Mouse (Mus musculus): ENCODE data around the gene Foxo6. TPM values are rescaled to one million over a fixed set of nuclear protein-coding genes. Genes with fewer than 3 reads are reported as not detected.

The Foxo6 gene
- polyA plus RNA-seq (2014; fragmentation: Nextera tagmentation; extraction: Ambion mirVana) = 0.06 and 0.14 TPM in 2 replicates

GRCm38 (mm10) chr4:120287290-120288111 lies at the start of gene Foxo6:
Gene Foxo6 (minus strand): TSS chr4:120287349.
- peaks cover 56% of the 10 kb centered on the region for H3K27me3 ChIP-seq (replicated peaks; ENCODE audit: control insufficient read depth, insufficient read depth, low read length)
- no peaks in the 10 kb centered on the region for H3K36me3 ChIP-seq (ENCODE audit: control insufficient read depth, insufficient read depth, low read length)
- DNase-seq (ENCODE audit: low spot score) = peak; percentile 95
- peak within 1 kb of the TSS; percentile 97 for H3K4me2 ChIP-seq
- H3K9me3 ChIP-seq (ENCODE audit: control insufficient read depth, low read length) = no peaks in the 10 kb centered on the region
- peaks cover 8% of the 10 kb centered on the region; the same call in 1 of the 2 replicates for H3K4me1 ChIP-seq (replicated peaks; ENCODE audit: control insufficient read depth, insufficient read depth, low read length)
- under 1% methylated on average over 73 of the region's 99 CpGs for WGBS
- H3K9ac ChIP-seq (ENCODE audit: low read depth, low read length) = peak within 1 kb of the TSS; percentile 51
- H3K27ac ChIP-seq (ENCODE audit: low read depth, low read length) = no peak within 1 kb of the TSS
- peak; percentile 90 for ATAC-seq (replicated peaks; ENCODE audit: low FRiP score)
- peak within 1 kb of the TSS; percentile 61 for H3K4me3 ChIP-seq (ENCODE audit: low read depth, low read length)

- 0 out of 2 replicates have a peak, but pooled peaks cover 3% of the 10 kb centered on the region for H3K27me3 ChIP-seq (replicated peaks; ENCODE audit: control insufficient read depth, insufficient read depth, low read length)
- H3K4me1 ChIP-seq (replicated peaks; ENCODE audit: control insufficient read depth, insufficient read depth, low read length) = no peaks in the 10 kb centered on the region
- H3K27ac ChIP-seq (ENCODE audit: low read depth, low read length) = no peak overlapping the region
- 89% methylated on average over 4 of the region's 4 CpGs for WGBS
- H3K9ac ChIP-seq (ENCODE audit: low read depth, low read length) = no peak overlapping the region
- H3K9me3 ChIP-seq (ENCODE audit: control insufficient read depth, low read length) = no peaks in the 10 kb centered on the region
- H3K4me3 ChIP-seq (ENCODE audit: low read depth, low read length) = no peak overlapping the region
- ATAC-seq (replicated peaks; ENCODE audit: low FRiP score) (no peak), DNase-seq (ENCODE audit: low spot score) (no peak)
- no peaks in the 10 kb centered on the region for H3K36me3 ChIP-seq (ENCODE audit: control insufficient read depth, insufficient read depth, low read length)
- H3K4me2 ChIP-seq = no peak overlapping the region
These were observed 47.2 kb upstream of the Foxo6 start for GRCm38 (mm10) chr4:120334316-120334715.

- H3K9me3 ChIP-seq (ENCODE audit: control insufficient read depth, low read length) = no peaks in the 10 kb centered on the region
- ATAC-seq (replicated peaks; ENCODE audit: low FRiP score) (no peak), DNase-seq (ENCODE audit: low spot score) (no peak)
- no peaks in the 10 kb centered on the region for H3K36me3 ChIP-seq (ENCODE audit: control insufficient read depth, insufficient read depth, low read length)
- no peaks in the 10 kb centered on the region for H3K4me1 ChIP-seq (replicated peaks; ENCODE audit: control insufficient read depth, insufficient read depth, low read length)
- 0 out of 2 replicates have a peak, but pooled peaks cover 3% of the 10 kb centered on the region for H3K27me3 ChIP-seq (replicated peaks; ENCODE audit: control insufficient read depth, insufficient read depth, low read length)
- no peak overlapping the region for H3K4me2 ChIP-seq
- no peak overlapping the region for H3K9ac ChIP-seq (ENCODE audit: low read depth, low read length)
- no peak overlapping the region for H3K4me3 ChIP-seq (ENCODE audit: low read depth, low read length)
- no peak overlapping the region for H3K27ac ChIP-seq (ENCODE audit: low read depth, low read length)
- WGBS = 42% methylated on average over 11 of the region's 11 CpGs
These were observed 45.8 kb upstream of the Foxo6 start for GRCm38 (mm10) chr4:120332934-120333421.

- no peaks in the 10 kb centered on the region for H3K4me1 ChIP-seq (replicated peaks; ENCODE audit: control insufficient read depth, insufficient read depth, low read length)
- H3K9me3 ChIP-seq (ENCODE audit: control insufficient read depth, low read length) = no peaks in the 10 kb centered on the region
- DNase-seq (ENCODE audit: low spot score) (no peak), ATAC-seq (replicated peaks; ENCODE audit: low FRiP score) (no peak)
- no peak overlapping the region for H3K9ac ChIP-seq (ENCODE audit: low read depth, low read length)
- H3K4me3 ChIP-seq (ENCODE audit: low read depth, low read length) = no peak overlapping the region
- H3K27ac ChIP-seq (ENCODE audit: low read depth, low read length) = no peak overlapping the region
- H3K27me3 ChIP-seq (replicated peaks; ENCODE audit: control insufficient read depth, insufficient read depth, low read length) = 0 out of 2 replicates have a peak, but pooled peaks cover 3% of the 10 kb centered on the region
- no peaks in the 10 kb centered on the region for H3K36me3 ChIP-seq (ENCODE audit: control insufficient read depth, insufficient read depth, low read length)
- H3K4me2 ChIP-seq = no peak overlapping the region
- WGBS = 56% methylated on average over 7 of the region's 7 CpGs
These were observed 45.3 kb upstream of the Foxo6 start for GRCm38 (mm10) chr4:120332405-120332933.

DNA sequence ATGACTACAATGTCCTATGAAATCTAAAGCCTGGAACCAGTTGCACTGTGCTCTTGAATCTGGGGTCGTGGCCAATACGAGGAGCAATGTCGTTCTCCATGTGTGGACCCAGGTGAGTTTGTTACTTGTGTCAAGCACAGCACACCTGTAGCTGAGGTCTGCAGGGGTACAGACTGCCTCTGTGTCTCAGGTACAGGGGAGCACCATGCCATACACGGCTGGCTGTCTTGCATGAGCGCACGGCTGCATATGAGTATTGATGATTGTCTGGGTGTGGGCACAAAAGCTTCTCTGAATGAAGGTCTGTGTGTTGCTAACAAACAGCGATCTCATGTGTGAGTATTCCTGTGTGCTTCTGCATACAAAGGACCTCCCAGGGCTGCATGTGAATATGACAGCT lies 44.8 kb upstream of the Foxo6 start:
- DNase-seq (ENCODE audit: low spot score) (no peak), ATAC-seq (replicated peaks; ENCODE audit: low FRiP score) (no peak)
- H3K27me3 ChIP-seq (replicated peaks; ENCODE audit: control insufficient read depth, insufficient read depth, low read length) = 0 out of 2 replicates have a peak, but pooled peaks cover 3% of the 10 kb centered on the region
- H3K9me3 ChIP-seq (ENCODE audit: control insufficient read depth, low read length) = no peaks in the 10 kb centered on the region
- H3K36me3 ChIP-seq (ENCODE audit: control insufficient read depth, insufficient read depth, low read length) = no peaks in the 10 kb centered on the region
- no peak overlapping the region for H3K9ac ChIP-seq (ENCODE audit: low read depth, low read length)
- 82% methylated on average over 7 of the region's 7 CpGs for WGBS
- no peak overlapping the region for H3K27ac ChIP-seq (ENCODE audit: low read depth, low read length)
- no peak overlapping the region for H3K4me2 ChIP-seq
- no peaks in the 10 kb centered on the region for H3K4me1 ChIP-seq (replicated peaks; ENCODE audit: control insufficient read depth, insufficient read depth, low read length)
- H3K4me3 ChIP-seq (ENCODE audit: low read depth, low read length) = no peak overlapping the region

DNA sequence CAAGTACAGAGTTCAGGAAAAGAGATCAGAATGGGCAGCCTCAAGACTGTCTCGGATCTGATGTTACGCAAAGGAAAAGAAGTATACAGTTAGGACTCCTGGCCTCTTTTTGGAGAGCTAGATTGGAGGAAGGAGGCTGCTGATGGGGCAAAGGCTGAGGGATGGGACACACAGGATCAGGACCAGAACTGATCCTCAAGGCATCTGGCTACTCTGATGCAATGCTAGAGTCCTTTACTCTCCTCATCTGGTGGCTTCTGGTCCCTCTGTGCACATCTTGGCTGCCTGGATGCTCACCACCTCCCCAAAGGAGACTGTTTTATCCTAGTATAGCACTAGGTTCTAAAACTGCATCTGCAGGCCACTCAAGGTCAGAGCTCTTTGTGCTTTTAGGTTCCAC lies 44.4 kb upstream of the Foxo6 start:
- Histone ChIP-seq H3K9me3 (ENCODE audit: control insufficient read depth, low read length) (no peaks in the 10 kb centered on the region), H3K9ac (ENCODE audit: low read depth, low read length) (no peak overlapping the region), H3K27ac (ENCODE audit: low read depth, low read length) (no peak overlapping the region), H3K4me3 (ENCODE audit: low read depth, low read length) (no peak overlapping the region), H3K4me2 (no peak overlapping the region), H3K27me3 (replicated peaks; ENCODE audit: control insufficient read depth, insufficient read depth, low read length) (0 out of 2 replicates have a peak, but pooled peaks cover 3% of the 10 kb centered on the region), H3K36me3 (ENCODE audit: control insufficient read depth, insufficient read depth, low read length) (no peaks in the 10 kb centered on the region), H3K4me1 (replicated peaks; ENCODE audit: control insufficient read depth, insufficient read depth, low read length) (no peaks in the 10 kb centered on the region)
- 92% methylated on average over 2 of the region's 2 CpGs for WGBS
- no peak for DNase-seq (ENCODE audit: low spot score)
- ATAC-seq (replicated peaks; ENCODE audit: low FRiP score) = no peak

DNA sequence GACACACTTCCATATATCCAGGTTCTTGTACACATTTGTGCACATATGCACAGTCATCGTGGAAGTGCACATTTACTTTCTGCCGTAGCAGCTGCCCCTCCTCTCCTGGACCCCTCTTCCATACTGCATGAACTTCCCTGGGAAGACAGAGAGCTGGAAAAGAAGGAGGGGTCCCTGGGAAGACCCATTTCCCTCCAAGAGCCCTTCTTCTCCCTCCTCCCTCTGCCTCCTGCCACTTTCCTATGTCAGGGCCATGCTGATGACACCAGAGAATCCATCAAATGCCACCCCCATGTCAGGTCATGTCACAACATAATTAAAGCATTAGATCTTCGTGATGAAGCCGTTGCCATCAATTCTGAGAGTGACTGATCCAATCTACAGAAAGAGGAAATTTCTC lies 38.6 kb upstream of the Foxo6 start:
- whole genome bisulfite sequencing = 55% methylated on average over 4 of the region's 4 CpGs
- DNase-seq (ENCODE audit: low spot score) = no peak
- H3K4me1 ChIP-seq (replicated peaks; ENCODE audit: control insufficient read depth, insufficient read depth, low read length) = no peaks in the 10 kb centered on the region
- H3K36me3 ChIP-seq (ENCODE audit: control insufficient read depth, insufficient read depth, low read length) = no peaks in the 10 kb centered on the region
- H3K27me3 ChIP-seq (replicated peaks; ENCODE audit: control insufficient read depth, insufficient read depth, low read length) = no peaks in the 10 kb centered on the region
- no peaks in the 10 kb centered on the region for H3K9me3 ChIP-seq (ENCODE audit: control insufficient read depth, low read length)
- no peak overlapping the region for H3K27ac ChIP-seq (ENCODE audit: low read depth, low read length)
- ATAC-seq (replicated peaks; ENCODE audit: low FRiP score) = no peak
- H3K9ac ChIP-seq (ENCODE audit: low read depth, low read length) = no peak overlapping the region
- H3K4me2 ChIP-seq = no peak overlapping the region
- no peak overlapping the region for H3K4me3 ChIP-seq (ENCODE audit: low read depth, low read length)

- no peak overlapping the region for H3K4me3 ChIP-seq (ENCODE audit: low read depth, low read length)
- H3K9ac ChIP-seq (ENCODE audit: low read depth, low read length) = no peak overlapping the region
- no peak overlapping the region for H3K27ac ChIP-seq (ENCODE audit: low read depth, low read length)
- WGBS = 69% methylated on average over 6 of the region's 6 CpGs
- ATAC-seq (replicated peaks; ENCODE audit: low FRiP score) (no peak), DNase-seq (ENCODE audit: low spot score) (no peak)
- no peaks in the 10 kb centered on the region for H3K4me1 ChIP-seq (replicated peaks; ENCODE audit: control insufficient read depth, insufficient read depth, low read length)
- no peak overlapping the region for H3K4me2 ChIP-seq
- H3K9me3 ChIP-seq (ENCODE audit: control insufficient read depth, low read length) = no peaks in the 10 kb centered on the region
- H3K36me3 ChIP-seq (ENCODE audit: control insufficient read depth, insufficient read depth, low read length) = no peaks in the 10 kb centered on the region
- H3K27me3 ChIP-seq (replicated peaks; ENCODE audit: control insufficient read depth, insufficient read depth, low read length) = no peaks in the 10 kb centered on the region
These were observed 37.9 kb upstream of the Foxo6 start for GRCm38 (mm10) chr4:120325051-120325450.

Measured in liver, embryonic 11.5 days (tissue).